Mouse (Mus musculus) frontal cortex, postnatal 10 days (tissue): ENCODE measurements around the gene Ankmy2.
A peak's percentile ranks its signal among the peaks of the same experiment; 100 is the strongest.
"Not testable (repeated sequence)": the region's sequence is repeated elsewhere in the genome, so short reads cannot be mapped to it uniquely, and the experiment has no call there.

Source experiments
- DNase-seq, 2 experiments: peaks; one replicate each; pipeline ENCODE4 v3.0.0; 2022; ENCODE audit warnings: low spot score in 2 of 2, mixed read lengths in 1 of 2

The Ankmy2 gene

GRCm38 (mm10) chr12:36157638-36158308 is 859 bp downstream of the Ankmy2 start, which contains the start of gene Bzw2:
TSS of gene Bzw2 (minus strand) at chr12:36158080.
- peak; percentile 52 to 58 for DNase-seq

GRCm38 (mm10) chr12:36164126-36164791 is 7.3 kb downstream of the Ankmy2 start:
- DNase-seq, result no peak

GRCm38 (mm10) chr12:36165299-36165698 is 8.4 kb downstream of the Ankmy2 start:
- DNase-seq, result no peak

GRCm38 (mm10) chr12:36177227-36177626 is 20.3 kb downstream of the Ankmy2 start:
- no peak for DNase-seq

- no peak for DNase-seq
These were observed 25.7 kb downstream of the Ankmy2 start for GRCm38 (mm10) chr12:36182570-36182969.

- no peak for DNase-seq
These were observed 30.2 kb downstream of the Ankmy2 start for GRCm38 (mm10) chr12:36187081-36187480.

GRCm38 (mm10) chr12:36189610-36190009 is 32.7 kb downstream of the Ankmy2 start:
- no peak for DNase-seq

- no peak for DNase-seq
These were observed 33.4 kb downstream of the Ankmy2 start for GRCm38 (mm10) chr12:36190343-36190742.

- no peak for DNase-seq
These were observed 38.1 kb downstream of the Ankmy2 start for GRCm38 (mm10) chr12:36194976-36195375.

- DNase-seq, result not testable (repeated sequence)
These were observed 48.7 kb downstream of the Ankmy2 start for GRCm38 (mm10) chr12:36205579-36206119.

- DNase-seq, result peak; percentile 34 to 39
These were observed 50.3 kb downstream of the Ankmy2 start for GRCm38 (mm10) chr12:36207072-36207799.

- no peak for DNase-seq
These were observed 50.9 kb downstream of the Ankmy2 start for GRCm38 (mm10) chr12:36207800-36208148.

- DNase-seq, result no peak
These were observed 51.5 kb downstream of the Ankmy2 start for GRCm38 (mm10) chr12:36208456-36208855.

GRCm38 (mm10) chr12:36210096-36210495 is 53.2 kb downstream of the Ankmy2 start:
- DNase-seq, result no peak

GRCm38 (mm10) chr12:36214389-36215148 is 57.7 kb downstream of the Ankmy2 start:
- DNase-seq, result no peak

- peak in 1 of 2 experiments; percentile 22 for DNase-seq
These were observed 58.2 kb downstream of the Ankmy2 start for GRCm38 (mm10) chr12:36215149-36215480.

GRCm38 (mm10) chr12:36216230-36216629 is 59.3 kb downstream of the Ankmy2 start:
- DNase-seq, result no peak

GRCm38 (mm10) chr12:36216905-36217304 is 60.0 kb downstream of the Ankmy2 start:
- DNase-seq, result no peak

- no peak for DNase-seq
These were observed 67.5 kb downstream of the Ankmy2 start for GRCm38 (mm10) chr12:36224392-36224791.

GRCm38 (mm10) chr12:36231386-36231785 is 74.5 kb downstream of the Ankmy2 start:
- no peak for DNase-seq

GRCm38 (mm10) chr12:36241171-36241570 is 84.3 kb downstream of the Ankmy2 start:
- no peak for DNase-seq
